9 mouse cellular contexts compared by ENCODE assay signal in genomic region chr5:73686149-73686548, GRCm38 (mm10). TPM values are rescaled to one million over a fixed set of nuclear protein-coding genes. Genes with fewer than 3 reads are reported as not detected.
DNase-seq lines count a peak whose midpoint lies in the region; ATAC-seq lines count a peak whose summit lies in the region.
"Had no signal": no experiment of that assay in that cellular context is flagged by ENCODE, and none has a peak within 500 bp of the region (broad histone marks: within the 10 kb centered on the region; RNA-seq: fewer than 3 reads in every experiment).

No protein-coding gene starts in this region.

- no peak for ATAC-seq in midbrain, embryonic 14.5 days (ENCODE audit: low FRiP score, low TSS enrichment)
- no peak for ATAC-seq in midbrain, embryonic 16.5 days
- ATAC-seq in activated CD4-positive, CD25-positive, alpha-beta regulatory T cell, adult 4 months = no peak

- H3K9ac ChIP-seq in midbrain, embryonic 14.5 days (replicated peaks; ENCODE audit: low read length) = no peak overlapping the region
- no peak overlapping the region for H3K9ac ChIP-seq in midbrain, embryonic 16.5 days (ENCODE audit: low read depth, low read length)
- H3K9ac ChIP-seq: midbrain, embryonic 12.5 days had no signal

- no peaks in the 10 kb centered on the region for H3K27me3 ChIP-seq in midbrain, embryonic 14.5 days (ENCODE audit: control insufficient read depth, insufficient read depth, low read length)
- no peaks in the 10 kb centered on the region for H3K27me3 ChIP-seq in midbrain, embryonic 16.5 days (ENCODE audit: control insufficient read depth, insufficient read depth, low read depth, low read length)
- H3K27me3 ChIP-seq: midbrain, embryonic 12.5 days had no signal

- H3K36me3 ChIP-seq in midbrain, embryonic 14.5 days (ENCODE audit: control insufficient read depth, insufficient read depth, low read length) = no peaks in the 10 kb centered on the region
- no peaks in the 10 kb centered on the region for H3K36me3 ChIP-seq in midbrain, embryonic 16.5 days (ENCODE audit: control insufficient read depth, insufficient read depth, low read length)
- H3K36me3 ChIP-seq: midbrain, embryonic 12.5 days had no signal

- intact Hi-C loops in gastrocnemius, postnatal 14 days (cut with DNase I; ENCODE audit: low total_unique reads) = loop anchor here (5.0 kb wide), 1 partner anchor 591 kb away; no protein-coding TSS in a partner anchor
- intact Hi-C loops in gastrocnemius, postnatal 36 days (cut with DNase I) = loop anchor here (10.0 kb wide), 1 partner anchor 589 kb away; no protein-coding TSS in a partner anchor
- intact Hi-C loops in heart, postnatal 10 days (cut with DNase I) = loop anchor here (2.0 to 10.0 kb wide), 7 partner anchors 76 to 1471 kb away; partner anchors contain the start of gene Rasl11b

- no peaks in the 10 kb centered on the region for H3K9me3 ChIP-seq in midbrain, embryonic 14.5 days (ENCODE audit: control insufficient read depth, low read length)
- no peaks in the 10 kb centered on the region for H3K9me3 ChIP-seq in midbrain, embryonic 16.5 days (replicated peaks; ENCODE audit: control insufficient read depth, low read length, poor library complexity, severe bottlenecking)
- H3K9me3 ChIP-seq: midbrain, embryonic 12.5 days had no signal

- H3K4me2 ChIP-seq in midbrain, embryonic 14.5 days (ENCODE audit: low read length) = no peak overlapping the region
- no peak overlapping the region for H3K4me2 ChIP-seq in midbrain, embryonic 16.5 days (ENCODE audit: low read length)
- H3K4me2 ChIP-seq: midbrain, embryonic 12.5 days had no signal

- no peak overlapping the region for H3K4me3 ChIP-seq in midbrain, embryonic 14.5 days (replicated peaks; ENCODE audit: low read depth, low read length)
- no peak overlapping the region for H3K4me3 ChIP-seq in midbrain, embryonic 16.5 days (ENCODE audit: low read depth, low read length)
- H3K4me3 ChIP-seq: midbrain, embryonic 12.5 days had no signal

- H3K4me1 ChIP-seq in midbrain, embryonic 14.5 days (ENCODE audit: control insufficient read depth, insufficient read depth, low read length) = no peaks in the 10 kb centered on the region
- H3K4me1 ChIP-seq in midbrain, embryonic 16.5 days (ENCODE audit: control insufficient read depth, insufficient read depth, low read length) = no peaks in the 10 kb centered on the region
- H3K4me1 ChIP-seq: midbrain, embryonic 12.5 days had no signal

- no peak overlapping the region for H3K27ac ChIP-seq in midbrain, embryonic 14.5 days (replicated peaks; ENCODE audit: low read depth, low read length)
- H3K27ac ChIP-seq in midbrain, embryonic 16.5 days (ENCODE audit: low read length) = no peak overlapping the region
- H3K27ac ChIP-seq: midbrain, embryonic 12.5 days had no signal

- 35% methylated on average over 4 of the region's 4 CpGs for WGBS in midbrain, embryonic 14.5 days
- WGBS in midbrain, embryonic 16.5 days = 32% methylated on average over 4 of the region's 4 CpGs

- DNase-seq in gastrocnemius, postnatal 14 days = peak; percentile 12
- DNase-seq in gastrocnemius, postnatal 36 days = no peak
- DNase-seq in midbrain, embryonic 14.5 days = peak; percentile 80
- DNase-seq in heart, postnatal 10 days = peak; percentile 53 to 67
- no peak for DNase-seq in thymus, adult 18-20 months
- no peak for DNase-seq in spleen, adult 12 weeks (ENCODE audit: low spot score)

RNA-seq across cellular contexts. Expression of gene Spata18, which starts 35.0 kb away (rescaled TPM):
- total RNA-seq in gastrocnemius, postnatal 14 days (2021) = under 1 TPM in 1 of 2 experiments, not detected in 1; 0.27 TPM
- not detected for total RNA-seq in gastrocnemius, postnatal 36 days (2021)
- polyA plus RNA-seq in midbrain, embryonic 14.5 days (2014; fragmentation: Nextera tagmentation; extraction: Ambion mirVana) = 0.21 TPM in 1 of 2 replicates, not detected in the other
- polyA plus RNA-seq in midbrain, embryonic 16.5 days (2015; fragmentation: Nextera tagmentation; extraction: Ambion mirVana) = 0.24 and 0.62 TPM in 2 replicates
- total RNA-seq in heart, postnatal 10 days (2021) = 1 to 10 TPM; 1.8 TPM
- not detected for polyA plus RNA-seq in activated CD4-positive, CD25-positive, alpha-beta regulatory T cell, adult 4 months (2017; shearing (Covaris generic))

RNA-seq across cellular contexts. Expression of gene Sgcb, which starts 38.6 kb away (rescaled TPM):
- 10 to 100 TPM; 93.5 to 99.0 TPM for total RNA-seq in gastrocnemius, postnatal 14 days (2021)
- total RNA-seq in gastrocnemius, postnatal 36 days (2021) = 10 to 100 TPM; 88.6 to 89.2 TPM
- polyA plus RNA-seq in midbrain, embryonic 14.5 days (2014; fragmentation: Nextera tagmentation; extraction: Ambion mirVana) = 30.8 and 32.2 TPM in 2 replicates
- 40.0 and 47.5 TPM in 2 replicates for polyA plus RNA-seq in midbrain, embryonic 16.5 days (2015; fragmentation: Nextera tagmentation; extraction: Ambion mirVana)
- 10 to 100 TPM; 75.1 TPM for total RNA-seq in heart, postnatal 10 days (2021)
- polyA plus RNA-seq in activated CD4-positive, CD25-positive, alpha-beta regulatory T cell, adult 4 months (2017; shearing (Covaris generic)) = 10 to 100 TPM in 1 of 2 experiments, 1 to 10 TPM in 1; 9.7 to 11.0 TPM

RNA-seq across cellular contexts. Expression of gene Lrrc66, which starts 53.8 kb away (rescaled TPM):
- total RNA-seq in gastrocnemius, postnatal 14 days (2021) = not detected
- not detected for total RNA-seq in gastrocnemius, postnatal 36 days (2021)
- not detected in 2 replicates for polyA plus RNA-seq in midbrain, embryonic 14.5 days (2014; fragmentation: Nextera tagmentation; extraction: Ambion mirVana)
- polyA plus RNA-seq in midbrain, embryonic 16.5 days (2015; fragmentation: Nextera tagmentation; extraction: Ambion mirVana) = not detected in 2 replicates
- total RNA-seq in heart, postnatal 10 days (2021) = not detected
- polyA plus RNA-seq in activated CD4-positive, CD25-positive, alpha-beta regulatory T cell, adult 4 months (2017; shearing (Covaris generic)) = 1 to 10 TPM; 1.5 to 1.7 TPM
- polyA plus RNA-seq: midbrain, embryonic 12.5 days had no signal

Comparison
In these comparisons a context has a peak if more than half of its experiments do, and no peak if none do; other contexts are left out.
1. DNase-seq: peak in gastrocnemius, postnatal 14 days (single experiment), midbrain, embryonic 14.5 days (single experiment) and heart, postnatal 10 days (2 of 2); none in gastrocnemius, postnatal 36 days (0 of 2), thymus, adult 18-20 months (0 of 2) and spleen, adult 12 weeks (single experiment).